Mouse (Mus musculus): ENCODE results near the gene Gng12.

Gng12 gene

GRCm38 (mm10) chr6:66920786-66921185, 24.6 kb downstream of the Gng12 start:
- peak; percentile 81 for DNase-seq

- DNase-seq = peak; percentile 68
Observed at GRCm38 (mm10) chr6:66921755-66922154, 25.6 kb downstream of the Gng12 start.

- DNase-seq = peak; percentile 85
Observed at GRCm38 (mm10) chr6:66922501-66922900, 26.3 kb downstream of the Gng12 start.

- peak; percentile 70 for DNase-seq
Observed at GRCm38 (mm10) chr6:66923851-66924250, 27.7 kb downstream of the Gng12 start.

- DNase-seq = peak; percentile 28
Observed at GRCm38 (mm10) chr6:66924315-66924965, 28.2 kb downstream of the Gng12 start.

- peak; percentile 79 for DNase-seq
Observed at GRCm38 (mm10) chr6:66926269-66926668, 30.1 kb downstream of the Gng12 start.

- DNase-seq = no peak
Observed at GRCm38 (mm10) chr6:66928972-66929645, 32.9 kb downstream of the Gng12 start.

- DNase-seq = no peak
Observed at GRCm38 (mm10) chr6:66929694-66930093, 33.5 kb downstream of the Gng12 start.

GRCm38 (mm10) chr6:66932206-66932819, 36.1 kb downstream of the Gng12 start:
- no peak for DNase-seq

- no peak for DNase-seq
Observed at GRCm38 (mm10) chr6:66940656-66941235, 44.5 kb downstream of the Gng12 start.

GRCm38 (mm10) chr6:66941792-66942191, 45.6 kb downstream of the Gng12 start:
- DNase-seq = no peak

- no peak for DNase-seq
Observed at GRCm38 (mm10) chr6:66942826-66943225, 46.6 kb downstream of the Gng12 start.

GRCm38 (mm10) chr6:66943367-66944189, 47.4 kb downstream of the Gng12 start:
- no peak for DNase-seq

GRCm38 (mm10) chr6:66944190-66945003, 48.2 kb downstream of the Gng12 start:
- DNase-seq = no peak

- DNase-seq = peak; percentile 79
Observed at GRCm38 (mm10) chr6:66945004-66945356, 48.8 kb downstream of the Gng12 start.

GRCm38 (mm10) chr6:66948111-66948510, 51.9 kb downstream of the Gng12 start:
- peak; percentile 83 for DNase-seq

- no peak for DNase-seq
Observed at GRCm38 (mm10) chr6:66948848-66949247, 52.7 kb downstream of the Gng12 start.

GRCm38 (mm10) chr6:66951726-66952418, 55.7 kb downstream of the Gng12 start:
- DNase-seq = peak; percentile 67

- DNase-seq = peak; percentile 88
Observed at GRCm38 (mm10) chr6:66953951-66954519, 57.8 kb downstream of the Gng12 start.

- DNase-seq = peak; percentile 79
Observed at GRCm38 (mm10) chr6:66955089-66955657, 59.0 kb downstream of the Gng12 start.
